Mouse (Mus musculus) liver, postnatal 0 days (tissue): ENCODE data around the gene Sec22c.

Experiments
- CTCF ChIP-seq: sonication (generic); IDR thresholded peaks from 2 replicates; pipeline ENCODE4 v1.5.1; 2016; ENCODE audit warnings: antibody characterized with exemption, low read depth
- EP300 ChIP-seq: IDR thresholded peaks from 2 replicates; pipeline ENCODE4 v1.6.1; 2016; ENCODE audit warnings: antibody characterized with exemption, low read depth, mild to moderate bottlenecking

DNA sequence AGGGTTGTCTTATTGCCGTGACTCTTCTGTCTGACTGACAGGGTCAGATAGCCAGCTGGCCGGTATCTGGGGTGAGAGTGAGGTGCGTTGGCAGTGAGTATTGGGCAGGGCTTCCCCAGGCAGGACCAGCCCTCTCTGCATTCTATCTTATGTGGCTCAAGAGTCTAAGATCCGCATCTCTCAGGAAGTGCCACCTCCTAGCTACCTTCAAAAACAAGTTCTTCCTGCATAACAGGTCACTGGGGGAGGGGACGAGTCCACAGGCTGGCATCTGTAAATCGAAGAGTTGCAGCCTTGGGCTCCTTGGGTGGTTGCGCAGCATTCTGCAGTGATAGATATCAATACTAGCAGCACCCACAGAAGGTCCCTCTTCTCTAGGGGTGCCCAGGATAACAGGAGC lies 58.3 kb downstream of the Sec22c start:
- TF ChIP-seq EP300 (no peak), CTCF (no peak)
